Mouse (Mus musculus) thymus, postnatal 25 days (tissue): Measurements from ENCODE around the gene Kiss1r.

Source experiments
- DNase-seq: peaks from one replicate; pipeline ENCODE4 v3.0.0; 2022

Kiss1r gene

DNA sequence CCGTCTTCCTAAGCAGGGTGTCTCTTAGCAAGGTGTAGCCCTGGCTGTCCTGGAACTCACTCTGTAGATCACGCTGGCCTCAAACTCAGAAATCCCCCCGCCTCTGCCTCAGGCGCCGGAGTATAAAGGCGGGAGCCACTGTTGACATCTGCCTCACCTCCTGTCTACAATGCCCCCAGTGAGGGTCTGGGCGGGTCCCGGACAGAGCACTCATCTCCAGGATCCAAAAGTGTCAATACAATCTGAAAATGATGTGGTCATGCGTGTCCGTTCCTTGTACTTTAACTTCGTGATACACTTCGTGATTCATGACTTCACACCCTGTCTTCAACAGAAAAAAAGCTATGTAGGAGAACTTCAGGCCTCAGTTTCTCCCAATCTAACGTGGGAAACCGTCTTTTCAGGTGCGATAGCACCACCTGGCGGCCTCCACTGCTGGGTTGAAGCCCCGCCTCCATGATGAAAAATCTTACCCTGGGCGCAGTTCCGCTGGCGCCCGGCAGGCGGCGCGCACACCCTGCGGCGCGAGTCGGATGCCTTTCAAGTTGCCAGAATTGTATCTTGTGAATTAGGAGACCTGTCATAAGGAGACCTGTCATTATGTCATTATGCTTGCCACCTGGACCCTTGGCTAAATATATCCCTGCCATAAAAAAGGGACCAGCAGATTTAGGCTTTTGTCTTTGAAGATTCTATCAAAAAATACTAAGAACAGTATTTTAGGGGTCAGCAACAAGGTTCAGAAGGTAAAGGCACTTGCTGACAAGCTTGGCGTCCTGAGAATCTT lies 8.4 kb downstream of the Kiss1r start:
- DNase-seq = peak; percentile 96

DNA sequence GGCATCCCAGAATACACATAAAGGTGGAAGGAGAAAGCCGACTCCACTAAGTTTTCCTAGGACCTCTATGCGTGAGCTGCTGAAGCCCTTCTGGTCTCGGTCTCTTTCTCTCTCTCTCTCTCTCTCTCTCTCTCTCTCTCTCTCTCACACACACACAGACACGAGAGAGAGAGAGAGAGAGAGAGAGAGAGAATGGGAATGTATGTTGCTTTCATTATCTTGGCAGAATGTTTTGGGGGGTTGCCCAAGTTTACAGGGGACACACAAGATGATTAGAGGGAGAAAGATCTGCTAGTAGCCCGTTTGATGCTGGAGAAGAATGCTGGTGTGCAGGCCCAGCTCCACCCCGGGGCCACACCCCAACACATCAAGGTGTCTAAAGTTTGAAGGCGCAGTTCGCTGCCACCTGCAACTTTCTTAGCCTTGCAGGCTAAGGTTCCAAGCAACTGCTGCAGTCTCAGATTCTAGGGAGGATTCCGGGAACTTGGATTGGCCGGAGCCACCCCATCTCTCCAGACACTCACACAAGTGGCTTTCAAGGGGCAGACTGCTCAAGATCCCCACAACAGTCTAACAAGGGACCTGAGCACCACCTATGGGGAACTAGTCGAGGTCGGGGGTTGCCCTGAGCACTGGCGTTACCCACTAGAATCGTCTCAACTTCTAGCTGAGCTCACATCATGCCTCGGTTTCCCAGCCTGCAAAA lies 9.2 kb downstream of the Kiss1r start:
- peak; percentile 55 for DNase-seq

DNA sequence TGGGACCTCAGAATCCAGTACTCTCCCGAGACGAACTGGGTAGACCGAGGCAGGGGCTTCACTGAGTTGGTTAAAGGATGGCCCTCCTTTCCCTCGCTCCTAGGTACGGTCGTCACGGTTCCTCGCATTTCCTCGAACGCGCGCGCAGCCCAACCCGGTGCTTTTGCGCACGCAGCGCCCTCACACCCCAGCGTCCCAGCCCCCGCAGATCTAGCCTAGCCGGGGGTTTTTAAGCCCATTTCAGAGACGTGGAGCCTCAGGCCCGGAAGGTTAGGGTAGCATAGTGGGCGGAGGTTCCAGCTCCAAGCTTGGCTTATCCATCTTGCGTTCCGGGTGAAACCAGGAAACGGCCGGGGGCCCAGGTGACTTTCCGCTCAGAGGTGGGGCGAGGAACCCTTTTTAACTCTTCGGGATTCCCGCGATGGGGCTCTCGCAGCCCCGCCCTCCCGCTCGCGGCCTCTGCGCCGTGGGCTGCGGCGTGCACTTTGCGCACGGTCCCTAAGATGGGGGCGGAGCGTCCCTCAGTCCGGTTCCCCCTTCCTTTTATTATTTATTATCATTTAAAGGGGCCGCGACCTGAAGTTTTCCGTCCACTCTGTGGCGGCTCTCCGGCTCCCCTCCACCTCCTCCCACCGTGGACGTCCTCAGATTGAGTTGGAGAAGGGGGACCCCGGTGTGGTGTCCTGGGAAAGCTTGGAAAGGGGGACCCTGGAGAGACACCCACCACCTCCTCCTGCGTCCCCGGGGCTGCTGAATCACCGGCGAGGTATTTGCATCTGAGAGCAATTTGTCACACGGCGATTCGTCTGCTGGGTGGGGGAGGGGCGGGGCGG lies 9.9 kb downstream of the Kiss1r start, which contains the start of gene Arid3a:
TSS of gene Arid3a (plus strand) at position 553 of the 833 bp plus-strand sequence.
- DNase-seq = peak; percentile 92

DNA sequence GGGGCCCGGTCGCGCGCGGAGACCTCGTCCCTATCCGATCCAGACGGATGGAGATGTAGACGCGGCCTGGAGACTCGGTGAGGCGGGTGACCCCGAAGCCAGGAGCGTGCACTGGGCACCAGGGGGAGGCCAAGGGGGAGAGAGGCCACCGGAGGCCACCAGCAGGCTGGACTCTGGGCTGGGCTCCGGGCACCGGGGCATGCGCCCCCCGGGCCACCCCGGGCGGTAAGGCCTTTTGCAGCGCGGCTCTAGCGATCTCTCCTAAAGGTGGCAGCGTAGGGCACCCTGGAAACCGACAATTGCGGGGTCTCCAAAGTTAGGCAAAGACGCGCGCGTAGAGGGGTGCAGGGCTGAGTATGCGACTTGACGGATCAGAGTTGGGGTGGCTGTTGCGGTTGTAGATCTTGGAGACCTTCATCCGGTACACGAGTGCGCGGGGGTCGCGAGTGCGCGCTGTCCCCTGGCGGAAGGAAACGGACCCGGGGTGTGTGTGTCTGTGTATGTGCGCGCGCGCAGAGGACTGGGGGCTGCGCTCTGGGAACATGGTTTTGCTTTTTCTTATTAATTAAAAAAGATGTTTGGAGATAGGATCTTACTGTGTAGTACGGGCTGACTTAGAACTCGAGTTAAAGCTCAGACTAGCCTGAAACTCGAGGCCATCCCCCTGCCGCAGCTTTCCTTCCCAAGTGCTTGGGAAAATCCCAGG lies 10.7 kb downstream of the Kiss1r start:
- DNase-seq = peak; percentile 86

DNA sequence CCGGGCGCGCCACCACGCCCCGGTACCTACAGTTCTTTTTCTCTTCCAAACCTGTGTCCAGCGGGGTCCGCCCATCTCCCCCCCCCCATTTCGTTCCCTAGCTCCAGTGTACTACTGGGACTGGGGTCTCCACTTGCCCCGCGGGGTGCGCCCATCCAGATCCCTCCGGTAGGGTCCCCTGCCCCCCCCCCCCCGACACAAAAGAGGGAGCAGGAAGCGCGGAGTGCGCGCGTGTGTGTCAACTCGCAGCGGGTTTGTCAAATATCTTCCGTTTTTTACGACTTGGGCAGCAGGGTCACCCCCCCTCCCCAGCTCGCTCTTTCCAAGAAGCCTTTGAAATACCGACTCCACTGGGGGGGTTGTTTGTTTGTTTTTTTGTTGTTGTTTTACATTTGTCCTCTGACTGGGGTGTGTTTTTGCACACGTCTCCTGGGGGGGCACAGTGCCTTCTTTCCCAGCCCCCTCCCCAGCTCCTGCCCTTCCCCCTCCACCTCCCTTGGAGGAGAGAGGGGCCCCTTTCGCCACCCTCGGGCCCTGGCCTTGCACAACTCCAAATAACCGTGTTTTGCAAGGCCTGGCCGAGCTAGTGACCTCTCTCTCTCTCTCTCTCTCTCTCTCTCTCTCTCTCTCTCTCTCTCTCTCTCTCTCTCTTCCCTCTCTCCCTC lies 11.4 kb downstream of the Kiss1r start:
- peak; percentile 40 for DNase-seq

DNA sequence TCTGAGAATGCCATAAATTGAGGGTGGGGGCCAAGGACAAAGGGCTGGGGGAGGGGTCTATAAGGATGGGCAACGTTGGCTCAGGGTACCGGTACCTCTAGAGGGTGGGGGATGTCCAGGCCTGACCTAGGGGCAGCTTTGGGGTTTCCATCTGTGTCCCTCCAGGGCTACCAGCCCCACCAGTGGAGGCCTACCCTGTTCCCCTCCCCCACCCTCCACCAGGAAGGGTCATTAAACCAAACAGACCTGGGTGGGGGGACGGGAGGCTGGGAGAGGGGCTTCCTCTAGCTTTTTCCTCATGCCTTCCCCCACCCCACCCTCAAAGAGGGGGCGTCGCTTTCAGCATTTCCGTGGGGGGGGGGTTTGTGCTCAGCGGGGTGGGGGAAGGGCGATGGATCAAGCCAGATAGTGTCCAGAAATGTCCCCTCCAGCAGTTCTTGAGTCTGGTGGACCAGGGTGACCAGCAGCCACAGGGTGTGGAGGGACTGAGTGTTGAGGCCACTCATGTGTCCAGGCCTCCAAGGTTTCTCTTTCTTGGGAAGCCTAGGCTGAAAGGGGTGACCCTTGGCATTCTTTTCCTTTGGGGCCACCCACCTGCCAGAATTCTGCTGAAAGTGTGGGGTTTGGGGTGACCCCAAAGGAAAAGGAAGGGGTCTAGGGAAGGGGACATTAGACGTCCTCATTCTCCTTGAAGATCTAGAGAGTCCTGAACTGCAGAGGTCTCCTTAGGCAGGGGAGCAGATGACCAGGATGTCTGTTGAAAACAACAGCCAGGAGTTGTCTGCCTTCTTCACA lies 12.3 kb downstream of the Kiss1r start:
- DNase-seq = no peak

DNA sequence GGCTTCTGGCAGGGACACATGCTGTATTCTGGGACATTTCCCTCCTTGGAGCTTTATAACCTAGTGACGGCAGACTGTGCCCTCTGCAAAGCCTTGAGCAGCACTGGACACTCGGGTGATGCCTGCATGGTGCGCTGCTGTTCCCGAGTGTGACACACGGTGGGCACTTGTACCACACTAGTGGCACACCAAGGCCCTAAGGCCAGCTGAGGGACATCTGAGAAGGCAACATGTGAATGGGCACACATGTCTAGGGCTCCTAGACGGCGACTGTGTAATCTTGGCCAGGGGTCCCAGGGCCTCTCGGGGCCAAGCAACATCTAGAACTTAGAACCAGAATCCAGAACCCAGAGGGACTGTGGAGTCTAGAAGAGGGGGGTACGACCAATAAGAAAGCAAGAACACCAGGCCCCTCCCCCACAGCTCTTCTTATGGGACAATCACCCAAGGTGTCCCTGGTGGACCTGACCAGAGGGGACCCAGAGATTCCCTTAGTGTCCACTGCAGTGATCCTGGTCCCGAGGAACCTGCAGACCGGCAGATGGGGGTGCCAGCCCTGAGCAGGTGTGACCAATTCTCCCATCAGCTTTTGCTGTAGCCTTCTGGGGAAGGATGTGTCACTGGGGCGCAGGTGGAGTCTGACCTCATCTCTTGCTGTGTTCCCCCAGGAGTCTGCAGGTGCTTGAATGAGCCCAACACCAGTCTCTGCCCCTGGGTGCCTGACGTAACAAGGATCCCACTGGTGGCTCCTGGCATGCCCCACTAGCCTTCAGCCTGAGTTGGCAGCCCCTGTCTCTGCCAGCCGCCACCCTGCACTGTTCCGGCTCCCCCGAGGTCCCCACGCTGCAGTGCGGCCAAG lies 13.4 kb downstream of the Kiss1r start:
- no peak for DNase-seq

DNA sequence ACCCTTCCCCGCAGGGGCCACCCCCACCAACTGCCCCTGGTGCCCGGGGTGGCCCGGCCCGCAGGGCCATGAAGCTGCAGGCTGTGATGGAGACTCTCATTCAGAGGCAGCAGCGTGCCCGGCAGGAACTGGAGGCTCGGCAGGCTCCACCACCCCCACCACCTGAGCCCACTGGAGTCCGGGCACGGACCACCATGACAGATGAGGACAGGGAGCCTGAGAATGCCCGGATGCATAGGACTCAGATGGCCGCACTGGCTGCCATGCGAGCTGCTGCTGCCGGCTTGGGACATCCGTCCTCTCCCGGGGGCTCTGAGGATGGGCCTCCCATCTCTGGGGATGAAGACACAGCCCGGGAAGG lies 14.0 kb downstream of the Kiss1r start:
- no peak for DNase-seq

DNA sequence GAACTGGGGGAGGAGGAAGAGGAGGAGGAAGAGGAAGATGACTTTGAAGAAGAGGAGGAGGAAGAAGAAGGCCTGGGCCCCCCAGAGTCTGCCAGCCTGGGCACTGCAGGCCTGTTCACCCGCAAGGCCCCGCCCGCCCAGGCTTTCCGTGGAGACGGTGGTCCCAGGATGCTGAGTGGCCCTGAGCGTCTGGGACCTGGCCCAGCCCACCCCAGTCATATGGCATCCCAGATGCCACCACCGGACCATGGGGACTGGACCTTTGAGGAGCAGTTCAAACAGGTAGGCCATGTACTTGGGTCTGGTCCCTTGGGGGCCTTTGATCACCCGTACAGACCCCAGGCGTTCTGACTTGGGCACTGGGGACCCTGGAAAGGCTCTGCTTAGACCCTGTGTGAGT lies 15.0 kb downstream of the Kiss1r start:
- DNase-seq = no peak

DNA sequence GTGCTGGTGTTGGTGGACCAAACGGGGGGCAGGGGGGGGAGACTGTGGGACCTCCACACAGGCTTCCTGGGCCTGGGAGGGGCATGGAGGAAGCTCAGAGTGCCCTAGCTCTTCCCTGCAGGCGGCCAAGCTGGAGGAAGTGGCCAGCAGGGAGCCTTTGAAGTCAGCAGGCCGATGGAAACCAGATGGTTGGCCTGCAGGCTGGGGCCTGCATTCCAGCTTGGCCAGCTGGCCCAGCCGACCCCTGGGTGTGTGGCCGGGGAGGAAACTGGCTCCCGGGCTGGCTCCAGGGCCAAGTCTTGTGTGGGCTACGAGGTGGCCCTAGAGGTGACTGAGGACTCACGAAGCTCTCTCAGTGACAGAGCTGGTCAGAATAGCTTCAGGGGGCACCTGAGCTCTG lies 16.0 kb downstream of the Kiss1r start:
- DNase-seq = no peak

DNA sequence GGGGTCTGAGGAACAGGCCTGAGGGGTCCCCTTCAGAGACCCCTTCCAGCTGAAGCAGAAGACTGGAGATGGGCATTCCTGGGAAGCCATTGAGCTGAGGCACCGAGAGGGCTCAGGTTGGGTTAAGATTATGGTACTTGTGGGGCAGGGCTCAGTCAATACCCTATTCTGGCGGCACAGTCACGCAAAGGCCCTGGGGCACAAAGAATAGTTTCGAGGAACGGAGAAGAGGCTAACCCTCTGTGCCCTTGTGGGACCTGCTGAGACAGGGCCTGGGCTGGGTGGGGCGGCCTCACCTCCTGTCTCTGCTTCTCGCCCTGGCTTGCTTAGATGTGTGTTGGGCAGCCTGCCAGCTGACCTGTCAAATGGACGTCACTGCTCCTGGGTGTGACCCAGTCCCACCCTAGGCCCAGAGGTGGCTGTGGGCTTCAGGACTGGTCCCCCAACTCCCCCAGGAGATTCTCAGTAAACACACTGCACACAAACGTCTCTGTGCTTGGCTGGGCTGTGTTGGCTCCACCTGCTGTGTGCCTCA lies 16.4 kb downstream of the Kiss1r start:
- no peak for DNase-seq

DNA sequence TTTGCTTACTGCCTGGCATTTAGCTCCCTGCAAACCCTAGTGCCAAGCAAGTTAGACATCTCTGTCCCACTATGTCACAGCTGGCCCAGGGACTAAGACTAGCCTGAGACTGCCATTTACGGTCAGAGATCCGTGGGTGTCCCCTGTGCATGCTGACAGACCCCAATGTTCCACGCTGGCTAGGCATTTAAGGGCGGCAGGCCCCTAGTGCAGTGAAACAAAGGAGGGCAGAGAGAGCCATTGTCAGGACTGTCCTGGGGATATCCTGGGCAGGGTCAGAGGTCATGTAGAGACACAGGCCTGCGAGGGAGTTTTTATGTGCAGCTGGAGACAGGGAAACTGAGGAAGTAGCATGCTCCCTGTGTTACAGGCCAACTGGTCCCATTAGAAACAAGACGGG lies 17.1 kb downstream of the Kiss1r start:
- no peak for DNase-seq

DNA sequence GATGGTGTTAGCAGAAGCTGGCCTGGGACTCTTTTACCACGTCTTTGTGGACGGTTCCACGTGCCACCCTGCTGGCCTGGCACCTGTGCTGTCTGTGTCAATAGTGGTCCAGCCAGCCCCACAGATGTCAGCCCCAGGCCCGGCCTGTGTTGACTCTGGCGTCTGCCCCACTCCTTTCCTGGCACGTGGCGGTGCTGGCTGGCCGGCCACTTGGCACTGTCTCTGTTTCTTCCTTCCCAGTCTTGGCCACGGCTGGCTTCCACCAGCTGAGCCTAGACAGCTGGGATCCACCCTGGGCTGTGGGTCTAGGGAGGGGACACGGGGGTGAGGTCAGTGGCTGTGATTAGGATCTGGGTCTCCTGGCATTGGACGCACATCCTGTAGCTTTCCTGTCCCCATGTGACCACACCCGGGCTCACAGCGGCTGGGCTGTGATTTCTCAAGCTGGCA lies 17.5 kb downstream of the Kiss1r start:
- DNase-seq = no peak

DNA sequence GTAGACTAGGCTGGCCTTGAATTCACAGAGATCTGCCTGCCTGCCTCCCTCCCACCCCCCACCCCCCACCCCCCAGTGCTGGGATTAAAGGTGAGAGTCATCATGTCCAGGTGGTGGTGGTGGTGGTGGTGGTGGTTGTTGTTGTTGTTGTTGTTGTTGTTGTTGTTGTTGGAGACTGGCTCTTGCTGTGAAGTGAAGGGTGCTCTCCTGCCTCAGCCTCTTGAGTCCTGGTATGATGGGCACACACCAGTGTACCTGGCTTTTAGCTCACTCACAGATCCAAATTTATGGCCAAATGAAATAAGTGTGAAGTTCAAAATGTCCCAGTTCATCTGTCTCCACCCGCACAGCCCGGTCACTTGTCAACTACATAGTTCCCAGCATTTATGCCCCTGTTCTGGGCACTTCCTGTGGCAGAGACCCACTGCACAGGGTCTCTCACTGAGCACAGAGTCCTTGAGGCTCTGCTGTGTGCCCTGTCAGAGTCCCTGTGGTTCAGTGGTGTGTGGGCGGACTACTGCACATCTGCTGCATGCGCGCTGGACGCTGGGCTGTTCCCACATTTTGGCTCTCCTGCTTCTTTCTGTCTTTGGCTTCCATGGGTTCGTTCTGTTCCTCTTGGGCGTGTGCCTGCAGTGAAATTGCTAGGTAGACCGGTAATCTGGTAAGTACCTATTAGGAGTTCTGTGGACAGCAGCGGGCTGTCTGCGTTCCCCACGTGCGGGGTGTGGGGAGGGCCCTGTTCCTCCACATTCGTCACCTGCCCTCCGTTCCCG lies 18.2 kb downstream of the Kiss1r start:
- DNase-seq = no peak

DNA sequence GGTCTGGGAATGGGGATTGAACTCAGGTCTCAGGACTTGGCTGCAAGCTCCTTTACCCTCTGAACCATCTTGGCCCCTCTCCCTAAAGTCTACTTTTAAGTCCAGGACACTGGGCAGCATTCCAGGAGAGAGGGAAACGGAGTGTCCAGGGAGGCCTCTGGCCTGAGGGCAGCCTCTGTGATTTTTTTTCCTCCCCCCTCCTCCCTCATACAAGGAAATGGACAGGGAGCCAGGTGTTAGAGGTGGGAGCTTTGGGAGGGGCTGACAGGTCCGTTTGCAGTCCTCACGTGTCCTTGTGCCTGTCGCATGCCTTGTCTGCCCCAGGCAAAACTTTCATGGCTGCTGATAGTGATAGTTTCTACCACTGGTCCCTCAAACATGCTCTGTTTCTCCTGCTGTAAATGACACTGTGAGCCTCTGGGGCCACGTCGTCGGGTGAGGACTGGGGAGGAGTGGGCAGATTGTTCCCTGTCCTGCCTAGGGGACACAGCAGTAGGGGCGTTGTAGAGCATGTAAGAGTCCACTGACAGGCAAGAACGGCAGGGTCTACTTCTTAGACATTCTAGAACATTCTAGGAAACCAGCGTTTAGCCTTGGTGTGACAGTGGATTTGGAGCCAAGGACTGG lies 19.6 kb downstream of the Kiss1r start:
- DNase-seq = no peak

DNA sequence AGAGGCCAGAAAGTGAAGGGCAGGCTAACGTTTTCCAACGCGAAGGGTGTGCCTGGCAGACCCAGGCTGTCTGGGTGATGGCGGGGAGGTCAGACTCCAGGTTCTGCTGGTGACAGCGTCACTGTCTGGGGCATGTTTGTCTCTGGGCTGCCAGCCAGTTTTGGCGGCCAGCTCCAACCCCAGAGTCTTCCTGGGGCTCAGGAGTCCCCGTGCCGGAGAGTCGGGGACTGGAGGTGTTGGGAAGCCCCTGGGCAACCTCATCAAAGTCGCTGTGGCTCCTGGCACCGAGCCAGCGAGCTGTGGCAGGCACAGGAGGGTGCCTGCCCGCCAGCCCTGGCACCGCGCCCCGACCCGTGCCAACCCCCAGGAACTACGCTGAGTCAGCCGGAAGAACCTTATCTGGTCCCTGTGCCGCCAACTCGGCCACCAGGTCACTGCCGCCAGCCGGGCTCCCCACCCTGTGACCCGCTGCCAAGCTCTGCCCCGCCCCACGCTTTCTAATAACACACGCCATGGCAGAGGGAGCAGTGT lies 20.2 kb downstream of the Kiss1r start:
- DNase-seq = peak; percentile 66

DNA sequence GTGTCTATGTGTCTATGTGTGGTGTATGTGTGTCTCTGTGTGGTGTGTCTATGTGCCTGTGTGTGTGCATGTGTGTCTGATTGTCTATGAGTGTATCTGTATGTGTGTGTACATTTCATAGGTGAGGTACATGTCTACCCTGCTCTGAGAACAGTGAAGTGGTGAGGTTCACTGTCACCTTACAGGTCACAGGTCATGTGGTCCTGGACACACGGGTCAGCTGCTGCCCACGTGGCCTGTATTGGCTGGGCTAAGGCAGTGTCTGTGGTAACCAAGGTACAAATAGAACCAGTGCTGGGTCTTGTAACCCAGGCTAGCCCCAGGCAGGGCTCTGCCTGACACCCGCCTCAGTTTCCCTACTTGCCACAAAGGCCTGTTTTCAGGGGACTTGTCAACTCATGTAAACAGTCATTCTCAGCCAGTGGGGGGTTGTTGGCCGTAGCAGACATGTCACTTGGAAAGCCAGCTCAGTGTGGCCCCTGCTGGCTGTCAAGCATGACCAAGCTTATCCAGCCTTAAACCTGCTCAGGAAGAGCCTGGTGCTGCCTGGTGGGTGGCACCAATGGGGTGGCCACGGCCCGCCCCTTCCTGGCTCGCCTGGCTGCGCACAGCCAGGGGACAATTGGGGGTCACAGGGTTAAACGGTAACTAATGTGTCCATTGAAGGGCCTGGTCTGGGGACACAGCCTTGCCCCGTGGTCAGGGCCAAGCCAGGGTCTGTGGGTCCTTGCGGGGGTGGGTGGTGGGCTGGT lies 21.2 kb downstream of the Kiss1r start:
- no peak for DNase-seq

DNA sequence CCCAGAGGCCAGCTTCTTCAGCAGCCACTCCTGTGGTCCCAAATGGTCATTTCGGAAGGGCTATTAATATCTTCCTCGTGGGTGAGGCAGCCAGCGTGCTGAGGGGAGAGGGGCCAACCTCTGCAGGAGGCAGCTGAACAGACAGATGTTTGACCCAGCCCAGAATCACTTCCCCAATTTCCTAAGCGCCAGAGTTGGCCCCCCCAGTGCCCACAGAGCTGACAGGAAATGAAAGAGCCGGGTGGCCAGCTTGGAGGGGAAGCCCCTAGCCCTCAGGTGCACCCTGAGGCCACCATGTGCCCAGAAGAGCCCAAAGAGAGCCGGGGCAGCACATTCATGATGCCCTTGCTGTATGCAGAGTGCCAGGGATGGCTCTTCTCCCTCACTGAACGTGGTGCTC lies 24.0 kb downstream of the Kiss1r start:
- DNase-seq = no peak
